Mouse (Mus musculus): Measurements from ENCODE around the gene Enpp7. TPM values are rescaled to one million over a fixed set of nuclear protein-coding genes. Genes with fewer than 3 reads are reported as not detected.

Gene Enpp7
- polyA plus RNA-seq (2015; fragmentation: Nextera tagmentation; extraction: Ambion mirVana) = not detected in 2 replicates

GRCm38 (mm10) chr11:118987999-118988398 lies at the start of gene Enpp7:
Enpp7 (plus strand) TSS chr11:118988188.

GRCm38 (mm10) chr11:119022895-119023615 lies 35.1 kb downstream of the Enpp7 start, which contains the start of gene Cbx2:
Cbx2 (plus strand) TSS chr11:119022962.

GRCm38 (mm10) chr11:119040600-119041324 lies 52.8 kb downstream of the Enpp7 start, which contains the start of gene Cbx8:
Cbx8 (minus strand) TSS chr11:119040969.

Other genes starting within 250 kb of the Enpp7 start
- gene Rbfox3, start 76.6 kb upstream of the Enpp7 start, polyA plus RNA-seq (2015; fragmentation: Nextera tagmentation; extraction: Ambion mirVana) = 0.82 and 1.5 TPM in 2 replicates
- gene Cbx2, start 34.8 kb downstream of the Enpp7 start, polyA plus RNA-seq (2015; fragmentation: Nextera tagmentation; extraction: Ambion mirVana) = 1.6 and 2.5 TPM in 2 replicates
- gene Cbx8, start 52.8 kb downstream of the Enpp7 start, polyA plus RNA-seq (2015; fragmentation: Nextera tagmentation; extraction: Ambion mirVana) = 2.2 and 2.8 TPM in 2 replicates
- 3.7 and 5.1 TPM in 2 replicates for gene Cbx4, start 98.0 kb downstream of the Enpp7 start, polyA plus RNA-seq (2015; fragmentation: Nextera tagmentation; extraction: Ambion mirVana)
- gene Tbc1d16, start 240.3 kb downstream of the Enpp7 start, polyA plus RNA-seq (2015; fragmentation: Nextera tagmentation; extraction: Ambion mirVana) = 1.9 and 3.0 TPM in 2 replicates
- gene Ccdc40, start 240.4 kb downstream of the Enpp7 start, polyA plus RNA-seq (2015; fragmentation: Nextera tagmentation; extraction: Ambion mirVana) = 1.7 and 2.0 TPM in 2 replicates